Mouse (Mus musculus) erythroid progenitor cell, adult 5-6 weeks (primary cell): ENCODE measurements around the gene Zfp180. TPM values are rescaled to one million over a fixed set of nuclear protein-coding genes. Genes with fewer than 3 reads are reported as not detected.
"Not testable (repeated sequence)": the region's sequence is repeated elsewhere in the genome, so short reads cannot be mapped to it uniquely, and the experiment has no call there.

Experiments
- ATAC-seq: replicated peaks from 2 replicates; pipeline ENCODE4 v1.8.0; 2016; ENCODE audit warnings: moderate number of reproducible peaks, mild to moderate bottlenecking, moderate TSS enrichment, inconsistent platforms; ENCODE audit not compliant: poor library complexity, low FRiP score, severe bottlenecking
- total RNA-seq, 2 experiments: library from RNA; stranded (forward) in 1 of 2; stranded (reverse) in 1 of 2; fragments of 150-400 nt in 1 of 2; fragments of 186-747, 209-891 nt in 1 of 2; gene quantifications; 2 replicates each; pipeline versions ENCODE4 v1.2.3 to v1.2.4; 2015 to 2017; ENCODE audit warnings: low replicate concordance in 2 of 2

Zfp180 gene
- total RNA-seq (2015; ENCODE audit: low replicate concordance): 16.6 and 25.2 TPM in 2 replicates
- 19.4 and 20.3 TPM in 2 replicates for total RNA-seq (2017; ENCODE audit: low replicate concordance)

DNA sequence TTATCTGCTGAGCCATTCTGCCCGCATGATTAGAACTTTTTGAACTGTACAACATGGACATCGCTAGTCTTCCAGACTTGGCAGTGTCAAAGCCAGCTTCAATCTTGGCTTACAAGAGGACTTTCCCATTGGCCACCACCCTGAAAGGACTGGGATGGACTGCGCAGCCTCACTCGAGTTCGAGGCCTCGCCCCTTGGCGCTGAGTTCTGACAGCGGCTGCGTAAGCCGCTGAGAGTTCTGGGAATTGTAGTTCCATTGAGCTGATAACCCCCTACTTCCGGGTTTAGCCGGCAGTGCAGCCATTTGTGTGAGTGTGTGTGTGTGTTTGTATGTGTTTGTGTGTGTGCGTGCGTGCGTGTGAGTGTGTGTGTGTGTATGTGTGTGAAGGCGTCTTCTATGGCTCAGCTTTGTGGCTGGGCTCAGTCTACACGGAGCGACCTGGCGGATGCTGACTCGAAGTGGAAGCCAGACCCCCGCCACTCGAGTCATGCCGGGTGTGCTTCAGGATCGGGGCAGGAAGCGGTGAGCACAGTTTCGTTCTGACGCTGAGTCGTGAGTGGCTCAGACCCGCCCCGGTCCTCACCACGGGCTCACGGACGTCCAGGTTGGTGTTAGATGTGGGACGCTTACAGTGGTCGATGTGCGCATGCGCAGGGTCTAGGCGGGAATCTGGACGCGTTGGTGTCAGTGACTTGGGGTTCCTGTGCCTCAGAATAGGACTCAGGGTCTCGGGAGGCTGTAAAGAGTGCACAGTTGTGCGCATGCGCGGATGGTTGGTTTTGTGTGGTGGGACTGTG, at the start of gene Zfp180:
Gene Zfp180 (plus strand): TSS at position 291 of the 798 bp plus-strand sequence.
- ATAC-seq: peak; percentile 94

DNA sequence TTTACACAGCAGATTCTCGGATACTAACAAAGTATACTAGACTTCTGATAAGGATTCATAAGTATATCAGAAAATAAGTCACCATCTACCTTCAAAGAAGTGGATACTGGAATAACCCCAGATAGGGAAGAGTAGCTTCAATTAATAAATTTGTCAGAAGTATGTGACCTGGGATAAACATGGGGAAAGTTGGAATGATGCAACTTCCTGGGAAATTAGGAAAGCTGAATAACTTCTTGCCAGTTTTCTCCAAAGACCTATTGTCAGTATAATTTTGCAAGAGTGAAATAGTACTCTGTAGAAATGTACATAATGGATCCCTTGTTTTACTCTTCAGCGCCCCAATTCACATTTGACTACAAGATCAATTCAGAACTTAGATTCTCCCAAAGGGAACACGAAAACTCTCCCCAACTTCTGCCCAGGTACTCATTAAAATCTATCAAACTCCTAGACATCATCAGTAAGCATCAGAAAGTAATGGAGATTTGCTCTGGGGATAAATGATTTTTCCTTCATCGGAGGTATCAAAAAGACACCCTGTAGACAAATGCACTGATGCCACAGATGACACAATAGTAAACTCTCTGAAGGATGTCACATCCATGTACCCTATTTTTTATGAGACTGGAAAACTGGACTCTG, 28.9 kb upstream of the Zfp180 start, which contains the start of gene Vmn1r183:
Gene Vmn1r183 (plus strand): TSS at position 595 of the 645 bp plus-strand sequence.
- ATAC-seq: no peak

DNA sequence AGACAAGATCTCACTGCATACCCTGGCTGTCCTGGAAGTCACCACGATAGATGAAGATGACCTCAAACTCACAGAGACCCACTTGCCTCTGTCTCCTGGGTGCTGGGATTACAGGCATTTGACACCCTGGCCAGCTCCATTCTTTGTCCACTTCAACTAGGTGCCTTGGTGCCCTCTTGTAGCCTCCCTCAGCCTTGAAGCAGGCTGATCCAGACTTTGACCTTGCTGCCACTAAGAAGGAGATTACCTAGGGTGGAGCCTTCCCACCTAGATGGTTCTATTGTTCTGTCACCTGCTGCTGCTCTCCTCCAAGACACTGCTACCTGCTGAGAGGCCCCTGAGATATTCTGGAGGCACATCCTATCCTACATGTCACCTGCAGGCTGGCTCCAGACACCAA, 7.3 kb upstream of the Zfp180 start:
- not testable (repeated sequence) for ATAC-seq

DNA sequence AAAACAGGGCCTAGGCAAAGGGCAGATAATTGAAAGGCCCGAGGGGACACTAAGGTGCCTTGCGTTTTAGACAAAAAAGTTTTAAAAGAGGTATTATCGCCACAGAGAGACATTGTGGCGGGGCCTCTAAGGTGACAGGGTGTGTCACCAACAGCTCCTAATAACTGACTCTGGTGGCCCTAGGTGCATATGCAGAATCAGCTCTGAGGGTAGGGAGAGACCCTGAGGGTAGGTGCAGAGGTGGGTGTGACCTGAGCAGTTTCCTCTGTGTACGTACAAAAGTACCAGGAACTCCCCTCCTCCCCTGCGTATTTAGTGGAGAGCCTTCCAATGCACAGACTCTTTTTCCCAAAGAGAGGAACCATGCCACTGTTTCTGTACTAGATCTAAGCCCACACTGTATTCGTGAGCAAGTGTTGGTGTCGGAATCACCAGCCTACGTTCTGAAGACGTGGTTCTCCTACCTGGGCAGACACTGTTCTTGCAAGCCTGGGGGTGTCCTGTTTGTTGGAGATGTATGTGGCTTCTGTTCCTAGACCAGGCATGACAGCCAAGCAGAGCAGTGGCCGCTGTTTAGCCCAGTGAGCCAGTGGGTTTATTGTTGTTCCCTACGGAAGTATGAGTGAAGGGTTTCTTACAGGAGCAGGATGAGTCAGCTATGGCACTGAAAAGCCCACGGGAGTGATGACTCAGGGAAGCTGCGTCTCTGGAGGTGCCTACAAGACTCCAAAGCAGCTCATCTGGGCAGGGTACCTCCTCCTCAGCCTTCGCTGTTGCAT, 922 bp downstream of the Zfp180 start:
- ATAC-seq: peak; percentile 53

DNA sequence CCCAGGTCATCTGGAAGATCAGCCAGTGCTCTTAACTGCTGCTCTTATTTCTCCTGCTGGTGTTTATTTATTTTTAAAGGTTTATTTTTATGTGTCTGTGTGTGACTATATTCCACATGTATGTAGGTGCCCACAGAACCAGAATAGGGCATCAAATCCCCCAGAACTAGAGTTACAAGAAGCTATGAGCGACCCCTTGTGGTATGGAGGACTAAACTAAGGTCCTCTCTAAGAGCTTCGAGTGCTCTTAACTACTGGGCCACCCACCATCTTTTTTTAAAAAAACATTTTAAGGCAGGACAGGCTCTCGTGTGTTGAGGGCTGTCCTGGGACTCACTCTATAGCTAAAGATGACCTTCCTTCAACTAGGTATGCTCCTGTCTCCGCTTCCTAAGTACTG, 5.1 kb downstream of the Zfp180 start:
- no peak for ATAC-seq

DNA sequence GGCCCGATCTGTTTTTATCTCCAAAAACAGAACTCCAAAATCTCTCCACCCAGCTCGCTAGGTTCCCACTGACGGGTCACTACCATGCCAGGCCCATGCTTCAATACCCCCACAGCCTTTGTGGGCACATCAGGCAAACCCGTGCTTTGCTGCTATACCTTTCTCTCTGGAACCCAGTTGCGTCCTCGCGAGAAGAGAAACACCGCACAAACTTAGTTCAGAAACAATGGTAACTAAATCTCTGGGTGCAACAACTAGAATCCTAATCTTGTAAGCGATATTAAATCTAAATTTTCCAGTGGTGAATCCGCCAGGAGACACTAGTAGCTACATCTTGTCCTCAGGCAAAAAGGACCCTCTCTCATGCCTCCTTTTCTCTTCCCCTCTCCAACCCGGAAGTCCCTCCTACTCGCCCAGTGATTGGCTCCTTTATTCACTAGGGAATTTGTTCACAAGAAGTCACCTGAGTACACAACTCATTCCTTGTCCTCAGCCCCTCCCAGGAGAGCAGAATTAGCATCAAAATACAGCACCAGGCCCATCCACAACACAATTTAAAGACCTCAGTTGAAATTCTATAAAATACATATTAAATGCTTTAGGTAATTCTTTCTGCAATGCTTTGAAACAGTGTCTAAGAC, 5.9 kb downstream of the Zfp180 start:
- ATAC-seq: no peak

DNA sequence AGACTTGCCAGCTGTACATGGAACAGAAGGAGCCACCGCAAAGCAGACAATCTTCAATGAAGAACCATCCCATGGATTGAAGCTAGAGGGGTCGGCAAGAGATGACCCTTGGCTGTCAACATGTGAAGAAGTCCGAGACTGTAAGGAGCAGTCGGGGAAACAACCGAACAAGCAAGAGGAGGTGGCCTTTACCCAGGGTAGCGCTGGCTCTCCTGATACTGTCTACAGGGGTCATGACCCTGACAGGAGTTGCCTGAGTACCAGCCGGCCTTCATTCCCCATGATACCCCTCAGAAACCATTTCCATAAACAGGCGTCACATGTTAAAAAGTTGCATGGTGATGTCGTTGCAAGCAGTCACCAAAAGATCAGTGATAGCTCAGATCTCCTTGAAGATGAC, 22.7 kb downstream of the Zfp180 start:
- ATAC-seq: no peak

DNA sequence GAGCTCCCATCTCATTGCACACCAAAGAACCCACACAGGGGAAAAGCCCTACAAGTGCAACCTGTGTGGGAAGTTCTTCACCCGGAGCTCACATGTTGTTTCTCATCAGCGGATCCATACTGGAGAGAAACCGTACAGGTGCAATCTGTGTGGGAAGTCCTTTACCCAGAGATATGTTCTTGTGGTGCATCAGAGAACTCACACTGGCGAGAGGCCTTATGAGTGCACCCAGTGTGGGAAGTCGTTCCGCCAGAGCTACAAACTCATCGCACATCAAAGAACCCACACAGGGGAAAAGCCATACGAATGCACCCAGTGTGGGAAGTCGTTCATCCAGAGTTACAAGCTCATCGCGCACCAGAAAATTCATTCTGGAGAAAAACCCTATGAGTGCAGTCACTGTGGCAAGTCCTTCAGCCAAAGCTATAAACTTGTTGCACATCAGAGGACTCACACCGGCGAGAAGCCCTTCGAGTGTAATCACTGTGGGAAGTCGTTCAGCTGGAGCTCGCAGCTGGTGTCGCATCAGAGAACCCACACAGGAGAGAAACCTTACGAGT, 23.5 kb downstream of the Zfp180 start:
- no peak for ATAC-seq

DNA sequence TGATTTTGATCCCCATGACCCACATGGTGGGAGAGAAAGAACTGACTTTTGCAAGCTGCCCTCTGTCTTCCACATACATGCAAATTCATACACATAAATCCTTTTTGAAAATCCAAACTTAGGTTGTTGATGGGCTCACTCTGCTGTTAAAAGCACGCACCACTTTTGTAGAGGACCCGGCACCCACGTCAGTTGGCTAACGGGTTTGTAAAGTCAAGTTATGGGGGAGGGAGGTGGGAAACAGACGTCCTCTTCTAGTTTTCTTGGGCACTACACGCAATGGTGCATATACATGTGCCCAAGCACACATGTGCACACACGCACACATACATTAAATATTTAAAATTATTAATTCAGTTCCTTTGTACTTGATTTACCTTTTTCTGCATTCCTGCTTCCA, 29.1 kb downstream of the Zfp180 start:
- no peak for ATAC-seq

DNA sequence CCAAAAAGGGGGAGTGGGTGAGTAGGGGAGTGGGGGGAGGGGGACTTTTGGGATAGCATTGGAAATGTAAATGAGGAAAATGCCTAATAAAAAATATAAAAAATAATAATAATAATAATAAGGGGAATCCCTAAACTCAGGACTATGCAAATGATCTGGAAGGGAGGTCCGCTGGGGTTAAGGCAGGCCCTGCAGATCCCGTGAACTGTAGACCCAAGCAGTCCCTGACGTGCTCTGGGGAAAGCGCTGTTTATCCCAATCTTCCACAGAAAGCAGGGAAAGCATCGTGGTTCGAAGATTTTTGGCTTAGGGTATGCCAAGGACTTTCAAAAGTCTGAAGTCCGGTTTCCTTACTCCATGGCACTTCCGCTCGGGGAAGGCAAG, 30.0 kb downstream of the Zfp180 start:
- no peak for ATAC-seq

DNA sequence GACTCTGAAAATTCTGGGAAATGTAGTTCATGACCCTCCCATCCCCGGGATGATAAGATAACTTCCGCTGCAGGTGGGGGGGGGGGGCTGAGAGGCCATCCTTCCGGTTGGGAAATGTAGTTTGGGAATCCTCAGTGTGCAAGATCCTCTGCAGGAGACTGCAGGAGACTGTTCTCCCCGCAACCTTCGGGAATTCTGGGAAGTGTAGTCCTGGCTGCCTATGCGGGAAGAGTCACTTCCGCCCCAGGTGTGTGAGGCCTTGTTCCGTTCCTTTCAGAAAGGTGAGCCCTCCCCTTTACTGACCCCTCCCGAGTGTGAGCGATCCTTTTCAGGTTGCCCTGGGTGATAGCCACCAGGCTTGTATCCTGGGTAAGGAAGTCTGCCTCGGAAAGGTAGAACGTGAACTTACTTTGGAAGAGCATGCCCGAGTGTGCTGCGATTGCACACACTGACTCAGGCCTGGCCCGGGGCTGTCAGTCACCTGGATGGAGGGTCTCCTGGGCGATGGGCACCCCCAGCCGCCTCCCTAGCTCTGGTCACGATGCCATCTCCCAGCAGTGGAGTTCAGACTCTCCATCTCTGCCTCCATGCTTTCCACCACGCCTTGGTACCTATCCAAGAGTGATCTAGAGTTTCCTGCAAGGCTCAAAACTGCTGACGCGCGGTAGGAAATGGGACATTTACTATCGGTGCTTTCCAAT, 30.6 kb downstream of the Zfp180 start, which contains the start of gene Zfp112:
Gene Zfp112 (plus strand): TSS at position 159 of the 701 bp plus-strand sequence.
- peak; percentile 52; the same call in 1 of the 2 replicates for ATAC-seq

DNA sequence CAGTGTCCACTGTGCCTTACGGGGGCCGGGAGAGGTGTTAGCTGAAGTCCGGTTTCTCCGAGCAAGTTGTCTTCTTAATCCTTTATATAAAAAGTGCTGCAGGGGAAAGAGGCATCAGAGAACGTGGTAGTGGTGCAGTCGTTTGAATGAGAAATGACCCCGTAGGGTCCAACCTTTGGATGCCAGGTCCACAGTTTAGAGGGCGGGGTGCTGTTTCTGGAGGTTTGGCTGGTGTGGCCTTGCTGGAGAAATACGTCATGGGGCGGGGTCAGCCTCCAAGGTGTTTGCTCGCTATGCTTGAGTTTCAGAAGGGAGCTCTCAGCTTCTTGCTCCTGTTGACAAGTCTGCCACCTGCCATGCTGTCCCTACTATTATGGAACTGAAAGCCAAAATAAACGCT, 31.3 kb downstream of the Zfp180 start:
- ATAC-seq: 0 out of 2 replicates have a peak, but pooled peaks have one; percentile 49

DNA sequence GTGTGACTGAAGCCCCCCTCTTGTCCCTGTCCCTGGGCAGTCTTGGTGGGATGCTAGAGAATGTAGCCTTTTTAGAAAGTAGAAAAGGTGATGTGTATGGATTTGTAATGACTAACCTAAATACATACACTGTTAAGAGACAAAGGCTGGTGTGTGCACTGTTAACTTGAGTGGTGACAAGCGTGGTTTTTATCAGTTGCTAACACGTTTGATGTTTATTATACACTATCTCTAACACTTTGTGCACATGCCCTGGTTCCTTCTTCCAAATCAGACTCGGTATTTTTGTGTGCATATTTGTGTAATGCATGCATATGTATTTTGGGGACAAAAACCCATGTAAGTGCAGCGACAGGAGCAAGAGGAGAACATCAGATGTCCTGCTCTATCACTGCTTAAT, 34.9 kb downstream of the Zfp180 start:
- ATAC-seq: no peak

DNA sequence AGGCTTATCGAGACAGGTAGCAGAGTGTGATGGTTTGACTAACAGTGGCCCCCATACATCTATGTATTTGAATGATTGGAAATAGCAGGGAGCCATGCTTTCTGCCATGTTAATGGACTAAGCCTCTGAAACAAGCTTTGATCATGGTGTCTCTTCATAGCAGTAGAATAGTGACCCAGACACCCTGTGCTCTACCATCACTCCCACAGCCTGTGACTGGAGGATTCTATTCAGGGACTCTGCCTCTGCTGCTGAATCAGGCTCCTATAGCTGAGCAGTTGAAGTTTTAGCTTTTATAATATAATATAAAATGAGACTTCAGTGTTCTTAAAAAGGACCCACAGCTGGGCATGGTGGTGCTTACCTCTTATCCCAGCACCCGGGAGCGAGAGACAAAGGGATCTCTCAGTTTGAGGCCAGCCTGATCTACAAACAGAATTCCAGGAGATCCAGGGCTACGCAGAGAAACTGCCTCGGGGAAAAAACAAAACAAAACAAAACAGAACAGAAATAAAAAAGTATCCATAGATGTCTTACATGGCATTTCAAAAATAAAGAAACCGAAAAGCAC, 51.8 kb downstream of the Zfp180 start:
- no peak for ATAC-seq

DNA sequence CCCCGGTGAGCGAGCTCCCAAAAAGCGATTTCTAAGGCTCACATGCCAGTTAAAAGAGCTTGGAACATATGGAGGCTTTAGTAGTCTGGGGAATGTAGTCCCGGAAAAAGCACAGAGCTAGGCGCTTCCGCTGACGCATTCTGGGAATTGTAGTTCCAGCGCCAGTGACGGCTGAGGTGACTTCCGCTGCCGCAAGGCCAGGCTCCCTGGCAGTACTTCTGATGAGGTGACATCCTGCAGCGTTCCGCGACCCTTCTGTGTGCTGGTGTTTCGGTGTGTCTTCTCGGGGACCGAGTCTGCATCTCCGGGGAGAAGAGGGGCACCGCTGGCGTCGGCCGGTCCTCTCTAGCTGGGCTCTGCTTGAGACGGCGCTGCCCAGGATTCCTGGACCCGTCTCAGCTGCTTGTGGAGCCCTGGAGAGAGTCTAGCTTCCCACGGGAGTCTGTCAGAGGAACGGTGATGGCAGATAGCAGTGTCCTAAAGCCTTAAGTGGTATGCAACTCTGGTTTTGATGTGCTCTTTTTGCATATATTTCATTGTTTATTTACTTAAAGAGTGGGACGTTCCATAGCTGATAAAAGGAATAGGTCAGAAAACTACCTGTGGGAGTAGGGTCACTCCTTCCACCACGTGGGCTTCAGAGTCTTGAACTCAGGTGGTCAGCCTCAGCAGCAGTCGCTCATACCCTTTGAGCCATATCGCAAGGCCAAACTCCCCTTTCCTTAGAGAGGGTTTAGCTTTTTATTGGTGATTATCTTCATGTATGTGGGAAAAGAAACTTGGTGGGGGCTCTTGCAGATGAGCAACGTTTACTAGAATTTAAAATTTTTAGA, 52.5 kb downstream of the Zfp180 start, which contains the start of gene Zfp235:
Gene Zfp235 (plus strand): TSS at position 174 of the 833 bp plus-strand sequence.
- ATAC-seq: peak; percentile 98

DNA sequence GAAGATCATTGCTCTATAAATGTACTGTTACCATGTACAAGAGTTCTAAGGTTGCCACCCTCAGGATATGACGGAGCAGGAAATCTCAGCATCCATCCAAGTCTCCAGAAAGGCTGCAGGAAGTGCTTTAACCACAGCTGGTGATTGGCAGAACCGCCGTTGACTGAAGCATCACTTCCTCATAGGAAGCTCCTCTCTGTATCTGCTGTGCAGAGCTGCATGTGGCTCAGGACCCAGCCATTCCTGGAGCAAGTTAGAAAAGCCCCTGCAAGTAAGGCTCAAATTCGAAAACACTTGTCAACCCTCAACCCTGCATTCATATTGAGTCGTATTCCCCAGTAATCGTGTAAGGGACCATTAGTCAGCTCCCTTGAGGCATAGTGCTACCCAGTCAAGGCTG, 60.8 kb downstream of the Zfp180 start:
- ATAC-seq: no peak

DNA sequence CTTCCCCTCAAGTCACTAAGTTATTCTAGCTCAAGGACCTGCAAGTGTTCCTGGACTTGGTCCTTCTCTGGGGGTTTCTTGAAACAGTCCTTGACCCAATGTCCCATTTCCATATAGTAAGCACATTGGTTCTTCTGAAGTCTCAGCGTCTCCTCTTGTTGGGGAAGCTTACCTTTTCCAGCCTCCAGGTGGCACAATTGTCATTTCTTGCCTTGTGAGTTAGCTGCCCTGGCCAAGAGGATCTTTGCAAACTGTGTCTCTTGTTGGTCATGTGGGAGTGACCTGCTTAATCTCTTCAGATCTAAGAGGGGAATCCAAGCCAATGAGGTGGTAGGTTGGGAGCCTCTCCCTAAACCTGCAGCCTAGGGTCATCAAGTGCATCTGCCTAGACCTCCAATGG, 71.5 kb downstream of the Zfp180 start:
- no peak for ATAC-seq
